Mouse (Mus musculus) myocyte (in vitro differentiated cells): ENCODE measurements at regions not wholly inside any gene's neighbourhood (a gene's known extent, or its start where the extent isn't known, plus 50 kb on each side); places are given as distances from the start of the nearest gene placed in this dataset.

Experiments
- H3K27me3 ChIP-seq: one replicate; pipeline ENCODE4 v1.6.1; 2011; ENCODE audit not compliant: control insufficient read depth, insufficient read depth, insufficient read length
- H3K36me3 ChIP-seq: one replicate; pipeline ENCODE4 v1.6.1; 2011; ENCODE audit not compliant: control insufficient read depth, insufficient read depth
- H3K4me2 ChIP-seq: one replicate; pipeline ENCODE4 v1.6.1; 2011; ENCODE audit warnings: low read depth, control low read depth
- H3K4me3 ChIP-seq: one replicate; pipeline ENCODE4 v1.5.1; 2011; ENCODE audit warnings: mild to moderate bottlenecking, control low read depth, moderate library complexity
- H3K79me2 ChIP-seq: one replicate; pipeline ENCODE4 v1.6.1; 2011; ENCODE audit not compliant: control insufficient read depth, insufficient read depth
- H3ac ChIP-seq: one replicate; pipeline ENCODE4 v1.6.1; 2011; ENCODE audit not compliant: control insufficient read depth, insufficient read length
- CEBPB ChIP-seq: IDR thresholded peaks from 2 replicates; pipeline ENCODE4 v1.6.1; 2011; ENCODE audit warnings: mild to moderate bottlenecking, moderate library complexity; ENCODE audit not compliant: poor library complexity, insufficient read depth, severe bottlenecking
- E2F4 ChIP-seq: IDR thresholded peaks from one replicate; pipeline ENCODE4 v1.6.1; 2011; ENCODE audit warnings: mild to moderate bottlenecking, control low read depth, moderate library complexity; ENCODE audit not compliant: insufficient read depth
- MAX ChIP-seq: IDR thresholded peaks from one replicate; pipeline ENCODE4 v1.6.1; 2011; ENCODE audit warnings: low read depth, mild to moderate bottlenecking, control low read depth
- MYOD1 ChIP-seq, 3 experiments: IDR thresholded peaks; one replicate each; pipeline ENCODE4 v1.6.1; 2011; ENCODE audit warnings: control low read depth in 2 of 3, low read depth in 2 of 3, mild to moderate bottlenecking in 2 of 3, moderate library complexity in 1 of 3; ENCODE audit not compliant: insufficient read length in 2 of 3, control insufficient read depth in 1 of 3
- MYOG ChIP-seq, 3 experiments: IDR thresholded peaks; one replicate each; pipeline ENCODE4 v1.6.1; 2011; ENCODE audit warnings: control low read depth in 2 of 3, low read depth in 2 of 3, mild to moderate bottlenecking in 2 of 3; ENCODE audit not compliant: insufficient read length in 2 of 3, control insufficient read depth in 1 of 3, insufficient read depth in 1 of 3
- POLR2A ChIP-seq: IDR thresholded peaks from one replicate; pipeline ENCODE4 v1.6.1; 2011; ENCODE audit warnings: low read depth, mild to moderate bottlenecking, control low read depth, moderate library complexity; ENCODE audit not compliant: insufficient read length
- POLR2AphosphoS2 ChIP-seq: IDR thresholded peaks from one replicate; pipeline ENCODE4 v1.6.1; 2011; ENCODE audit warnings: low read depth, control low read depth; ENCODE audit not compliant: insufficient read length
- REST ChIP-seq: IDR thresholded peaks from one replicate; pipeline ENCODE4 v1.6.1; 2011; ENCODE audit warnings: mild to moderate bottlenecking, control low read depth, moderate library complexity; ENCODE audit not compliant: insufficient read depth, insufficient read length
- SRF ChIP-seq: IDR thresholded peaks from one replicate; pipeline ENCODE4 v1.6.1; 2011; ENCODE audit warnings: low read depth; ENCODE audit not compliant: control insufficient read depth, insufficient read length
- TCF12 ChIP-seq: IDR thresholded peaks from one replicate; pipeline ENCODE4 v1.6.1; 2011; ENCODE audit warnings: mild to moderate bottlenecking, control low read depth; ENCODE audit not compliant: poor library complexity, insufficient read depth, severe bottlenecking
- TCF3 ChIP-seq: IDR thresholded peaks from one replicate; pipeline ENCODE4 v1.6.1; 2011; ENCODE audit warnings: low read depth, control low read depth; ENCODE audit not compliant: insufficient read length
- USF1 ChIP-seq: IDR thresholded peaks from one replicate; pipeline ENCODE4 v1.6.1; 2011; ENCODE audit warnings: low read depth, mild to moderate bottlenecking, control low read depth, moderate library complexity

GRCm38 (mm10) chr3:61494835-61495234 lies 129.1 kb upstream of the B430305J03Rik start:
- Histone ChIP-seq H3K4me2 (no peak overlapping the region), H3K27me3 (no peaks in the 10 kb centered on the region), H3K4me3 (no peak overlapping the region), H3K79me2 (no peaks in the 10 kb centered on the region), H3K36me3 (no peaks in the 10 kb centered on the region), H3ac (no peak overlapping the region)
- TF ChIP-seq USF1 = no peak
- no peak for TF ChIP-seq MAX
- no peak for TF ChIP-seq REST
- TF ChIP-seq POLR2A = no peak
- no peak for TF ChIP-seq TCF12
- no peak for TF ChIP-seq POLR2AphosphoS2
- no peak for TF ChIP-seq SRF
- TF ChIP-seq CEBPB = no peak

GRCm38 (mm10) chr3:61486808-61487389 lies 121.1 kb upstream of the B430305J03Rik start:
- no peaks in the 10 kb centered on the region for H3K27me3 ChIP-seq

GRCm38 (mm10) chr3:61478861-61479584 lies 113.3 kb upstream of the B430305J03Rik start:
- no peak overlapping the region for H3ac ChIP-seq
- no peak overlapping the region for H3K4me2 ChIP-seq
- H3K27me3 ChIP-seq = no peaks in the 10 kb centered on the region
- TF ChIP-seq TCF3 (no peak), MYOD1 (IDR thresholded peaks at IDR 0.05; ENCODE audit: control insufficient read depth in 1 of 3, insufficient read length in 2 of 3, low read depth in 2 of 3) (no peak), REST (no peak), SRF (no peak)
- H3K79me2 ChIP-seq = no peaks in the 10 kb centered on the region
- no peaks in the 10 kb centered on the region for H3K36me3 ChIP-seq
- no peak overlapping the region for H3K4me3 ChIP-seq

More at GRCm38 (mm10) chr3:61486808-61487389, 121.1 kb upstream of the B430305J03Rik start:
- no peaks in the 10 kb centered on the region for H3K36me3 ChIP-seq
- no peak overlapping the region for H3K4me3 ChIP-seq
- H3K4me2 ChIP-seq = no peak overlapping the region
- TF ChIP-seq POLR2A = no peak
- TF ChIP-seq E2F4 = no peak
- TF ChIP-seq TCF3 = no peak
- no peak for TF ChIP-seq MAX
- TF ChIP-seq SRF = no peak
- TF ChIP-seq CEBPB = no peak
- TF ChIP-seq USF1 = no peak
- TF ChIP-seq REST = no peak
- TF ChIP-seq MYOD1 (IDR thresholded peaks at IDR 0.05; ENCODE audit: control insufficient read depth in 1 of 3, insufficient read length in 2 of 3, low read depth in 2 of 3) = no peak
- no peak overlapping the region for H3ac ChIP-seq
- H3K79me2 ChIP-seq = no peaks in the 10 kb centered on the region

- no peaks in the 10 kb centered on the region for H3K36me3 ChIP-seq
- H3K79me2 ChIP-seq = no peaks in the 10 kb centered on the region
- no peak overlapping the region for H3ac ChIP-seq
- TF ChIP-seq TCF12 (no peak), REST (no peak), SRF (no peak), CEBPB (no peak), E2F4 (no peak), POLR2AphosphoS2 (no peak), USF1 (no peak), TCF3 (no peak), MYOD1 (IDR thresholded peaks at IDR 0.05; ENCODE audit: control insufficient read depth in 1 of 3, insufficient read length in 2 of 3, low read depth in 2 of 3) (no peak), MAX (no peak), POLR2A (no peak), MYOG (IDR thresholded peaks at IDR 0.05; ENCODE audit: control insufficient read depth in 1 of 3, insufficient read depth in 1 of 3, insufficient read length in 2 of 3, low read depth in 2 of 3) (no peak)
- H3K4me3 ChIP-seq = no peak overlapping the region
- H3K27me3 ChIP-seq = no peaks in the 10 kb centered on the region
- H3K4me2 ChIP-seq = no peak overlapping the region
Observed at GRCm38 (mm10) chr3:61475018-61475417, 109.3 kb upstream of the B430305J03Rik start.

GRCm38 (mm10) chr3:61467158-61467557 lies 101.4 kb upstream of the B430305J03Rik start:
- TF ChIP-seq REST (no peak), POLR2A (no peak), USF1 (no peak), MYOG (IDR thresholded peaks at IDR 0.05; ENCODE audit: control insufficient read depth in 1 of 3, insufficient read depth in 1 of 3, insufficient read length in 2 of 3, low read depth in 2 of 3) (no peak), MAX (no peak), POLR2AphosphoS2 (no peak), TCF12 (no peak), E2F4 (no peak)
- Histone ChIP-seq H3K36me3 (no peaks in the 10 kb centered on the region), H3K4me3 (no peak overlapping the region), H3ac (no peak overlapping the region), H3K4me2 (peak overlapping the region; percentile 18), H3K27me3 (no peaks in the 10 kb centered on the region), H3K79me2 (no peaks in the 10 kb centered on the region)
